Mouse (Mus musculus): ENCODE measurements around the gene Adgrl2.

- no peak for TF ChIP-seq CTCF (IDR thresholded peaks at IDR 0.05; ENCODE audit: insufficient read depth, low read length)
- no peak for TF ChIP-seq POLR2A (IDR thresholded peaks at IDR 0.05; ENCODE audit: borderline replicate concordance, extremely low read depth, low read depth, low read length)
Measured at GRCm38 (mm10) chr3:148819323-148820046, 170.9 kb downstream of the Adgrl2 start.

Data from lung, adult 2 months (tissue).